Mouse (Mus musculus) liver, adult 2 months (tissue): ENCODE data around the gene B430306N03Rik.

Source experiments
- CTCF ChIP-seq: fragments of 200-500 bp; IDR thresholded peaks from 2 replicates; pipeline ENCODE4 v1.5.1; 2011; ENCODE audit warnings: low read depth, low read length, control low read depth
- POLR2A ChIP-seq: fragments of 200-500 bp; IDR thresholded peaks from 2 replicates; pipeline ENCODE4 v1.6.1; 2011; ENCODE audit warnings: low read length, control low read depth; ENCODE audit not compliant: insufficient read depth; ENCODE audit errors: extremely low read depth

GRCm38 (mm10) chr17:48312124-48312523 lies 3.8 kb upstream of the B430306N03Rik start:
- no peak for TF ChIP-seq CTCF
- TF ChIP-seq POLR2A, result no peak
